Mouse (Mus musculus) intestine, postnatal 0 days (tissue): ENCODE results near the gene Vmn1r198. TPM values are rescaled to one million over a fixed set of nuclear protein-coding genes. Genes with fewer than 3 reads are reported as not detected.
"Not testable (repeated sequence)": the region's sequence is repeated elsewhere in the genome, so short reads cannot be mapped to it uniquely, and the experiment has no call there.

Source experiments
- ATAC-seq: fragments of 200-750 bp; cut with Nextera tagmentation; 2 replicates; pipeline ENCODE4 v1.8.0; 2017; ENCODE audit warnings: mild to moderate bottlenecking, moderate TSS enrichment, moderate library complexity
- H3K27ac ChIP-seq: fragments of 300-500 bp; sonication (generic); 2 replicates; pipeline ENCODE4 v1.5.1; 2014; ENCODE audit warnings: mild to moderate bottlenecking, low read depth, low read length, moderate library complexity
- H3K27me3 ChIP-seq: fragments of 300-500 bp; sonication (generic); replicated peaks from 2 replicates; pipeline ENCODE4 v1.6.1; 2014; ENCODE audit warnings: low read length, mixed read lengths; ENCODE audit not compliant: control insufficient read depth, insufficient read depth
- H3K36me3 ChIP-seq: fragments of 300-500 bp; sonication (generic); 2 replicates; pipeline ENCODE4 v1.6.1; 2014; ENCODE audit warnings: mild to moderate bottlenecking, moderate library complexity; ENCODE audit not compliant: control insufficient read depth, insufficient read depth
- H3K4me1 ChIP-seq: fragments of 300-500 bp; sonication (generic); replicated peaks from 2 replicates; pipeline ENCODE4 v1.6.1; 2014; ENCODE audit warnings: antibody characterized with exemption, low read length, mixed read lengths; ENCODE audit not compliant: control insufficient read depth, insufficient read depth
- H3K4me2 ChIP-seq: fragments of 300-500 bp; sonication (generic); replicated peaks from 2 replicates; pipeline ENCODE4 v1.6.1; 2014; ENCODE audit warnings: low read depth, mild to moderate bottlenecking, moderate library complexity
- H3K4me3 ChIP-seq: fragments of 300-500 bp; sonication (generic); 2 replicates; pipeline ENCODE4 v1.5.1; 2014; ENCODE audit warnings: low read depth, low read length
- H3K9ac ChIP-seq: fragments of 300-500 bp; sonication (generic); 2 replicates; pipeline ENCODE4 v1.6.1; 2014; ENCODE audit warnings: mild to moderate bottlenecking, low read depth, low read length
- H3K9me3 ChIP-seq: fragments of 300-500 bp; sonication (generic); 2 replicates; pipeline ENCODE4 v1.6.1; 2016; ENCODE audit warnings: mixed run types; ENCODE audit not compliant: control insufficient read depth
- CTCF ChIP-seq: sonication (generic); IDR thresholded peaks from 2 replicates; pipeline ENCODE4 v1.5.1; 2016; ENCODE audit warnings: low read depth, mild to moderate bottlenecking, control low read depth, antibody characterized with exemption, moderate library complexity
- WGBS: fragments of 180-500 bp; shearing (Covaris S2); extraction: QIAGEN DNeasy Blood & Tissue Kit; methylation state at CpG from one replicate; pipeline ENCODE4 v1.1.7; 2014; 5-methylcytosine and 5-hydroxymethylcytosine counted together
- polyA plus RNA-seq: library from polyadenylated mRNA; unstranded; fragments of >200 nt; fragmentation: Nextera tagmentation; extraction: Ambion mirVana; gene quantifications from 2 replicates; pipeline ENCODE4 v1.2.1, GENCODE M21; 2015

The Vmn1r198 gene
- polyA plus RNA-seq, 1 experiment from 2014 or later = not detected

DNA sequence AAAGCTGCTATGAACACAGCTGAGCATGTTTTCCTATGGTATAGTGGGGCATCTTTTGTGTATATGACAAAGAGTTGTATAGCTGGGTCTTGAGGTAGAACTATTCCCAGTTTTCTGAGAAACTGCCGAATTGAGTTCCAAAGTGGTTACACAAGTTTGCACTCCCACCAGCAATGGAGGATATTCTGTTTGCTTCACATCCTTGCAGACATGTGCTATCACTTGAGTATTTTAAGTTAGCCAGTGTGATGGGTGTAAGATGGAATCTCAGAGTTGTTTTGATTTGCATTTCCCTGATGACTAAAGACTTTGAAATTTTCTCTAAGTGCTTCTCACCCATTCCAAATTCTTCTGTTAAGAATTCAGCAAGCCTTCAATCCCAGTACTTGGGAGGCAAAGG is 14.6 kb upstream of the Vmn1r198 start:
- ATAC-seq = no peak
- WGBS = 89% methylated on average over 1 of the region's 1 CpGs
- no peak for TF ChIP-seq CTCF
- Histone ChIP-seq H3K4me3 (no peak overlapping the region), H3K9ac (no peak overlapping the region), H3K9me3 (no peaks in the 10 kb centered on the region), H3K27me3 (no peaks in the 10 kb centered on the region), H3K27ac (no peak overlapping the region), H3K36me3 (no peaks in the 10 kb centered on the region), H3K4me2 (no peak overlapping the region), H3K4me1 (no peaks in the 10 kb centered on the region)

GRCm38 (mm10) chr13:22350813-22351212 is 649 bp downstream of the Vmn1r198 start:
- no peaks in the 10 kb centered on the region for H3K36me3 ChIP-seq
- no peaks in the 10 kb centered on the region for H3K27me3 ChIP-seq
- no peak for TF ChIP-seq CTCF
- no peak overlapping the region for H3K4me3 ChIP-seq
- ATAC-seq = peak; percentile 54; the same call in 1 of the 2 replicates
- H3K9ac ChIP-seq = no peak overlapping the region
- 50% methylated on average over 1 of the region's 1 CpGs for WGBS
- no peaks in the 10 kb centered on the region for H3K4me1 ChIP-seq
- no peak overlapping the region for H3K27ac ChIP-seq
- no peak overlapping the region for H3K4me2 ChIP-seq
- no peaks in the 10 kb centered on the region for H3K9me3 ChIP-seq

GRCm38 (mm10) chr13:22379518-22379917 is 29.4 kb downstream of the Vmn1r198 start, which contains the start of gene Vmn1r199:
Vmn1r199 (plus strand) TSS chr13:22379818.
- Histone ChIP-seq H3K4me3 (no peak within 1 kb of the TSS), H3K4me1 (no peaks in the 10 kb centered on the region), H3K4me2 (no peak within 1 kb of the TSS), H3K27me3 (no peaks in the 10 kb centered on the region), H3K36me3 (no peaks in the 10 kb centered on the region), H3K27ac (no peak within 1 kb of the TSS), H3K9ac (no peak within 1 kb of the TSS), H3K9me3 (no peaks in the 10 kb centered on the region)
- WGBS = 79% methylated on average over 2 of the region's 2 CpGs
- no peak for ATAC-seq
- no peak for TF ChIP-seq CTCF

GRCm38 (mm10) chr13:22381128-22381527 is 31.0 kb downstream of the Vmn1r198 start:
- H3K4me2 ChIP-seq, H3K27me3 ChIP-seq, H3K36me3 ChIP-seq, H3K27ac ChIP-seq, H3K4me1 ChIP-seq, H3K9ac ChIP-seq, H3K9me3 ChIP-seq, H3K4me3 ChIP-seq, ATAC-seq: not testable (repeated sequence)
- WGBS = 55% methylated on average over 3 of the region's 3 CpGs

DNA sequence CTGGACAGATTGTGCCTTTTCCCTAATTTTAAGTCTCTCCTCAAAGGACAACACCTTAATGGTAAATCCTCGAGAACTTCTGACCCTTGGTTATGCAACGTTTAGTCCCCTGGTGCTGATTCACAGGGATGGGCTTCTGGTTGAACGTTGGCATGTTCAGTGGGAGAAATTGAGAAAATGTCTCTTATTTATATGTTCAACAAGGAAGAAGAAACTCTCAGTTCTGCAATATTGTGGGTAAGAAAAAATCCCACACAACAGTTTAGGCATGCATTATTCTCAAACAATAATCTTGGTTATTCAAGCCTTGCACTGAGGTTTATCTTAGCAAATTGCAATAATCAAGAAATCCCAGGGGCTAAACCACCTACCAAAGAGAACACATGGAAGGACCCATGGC is 33.2 kb downstream of the Vmn1r198 start:
- Histone ChIP-seq H3K27ac (no peak overlapping the region), H3K4me3 (no peak overlapping the region), H3K4me1 (no peaks in the 10 kb centered on the region), H3K4me2 (no peak overlapping the region), H3K36me3 (no peaks in the 10 kb centered on the region), H3K9me3 (no peaks in the 10 kb centered on the region), H3K27me3 (no peaks in the 10 kb centered on the region), H3K9ac (no peak overlapping the region)
- 81% methylated on average over 3 of the region's 3 CpGs for WGBS
- no peak for TF ChIP-seq CTCF
- no peak for ATAC-seq

DNA sequence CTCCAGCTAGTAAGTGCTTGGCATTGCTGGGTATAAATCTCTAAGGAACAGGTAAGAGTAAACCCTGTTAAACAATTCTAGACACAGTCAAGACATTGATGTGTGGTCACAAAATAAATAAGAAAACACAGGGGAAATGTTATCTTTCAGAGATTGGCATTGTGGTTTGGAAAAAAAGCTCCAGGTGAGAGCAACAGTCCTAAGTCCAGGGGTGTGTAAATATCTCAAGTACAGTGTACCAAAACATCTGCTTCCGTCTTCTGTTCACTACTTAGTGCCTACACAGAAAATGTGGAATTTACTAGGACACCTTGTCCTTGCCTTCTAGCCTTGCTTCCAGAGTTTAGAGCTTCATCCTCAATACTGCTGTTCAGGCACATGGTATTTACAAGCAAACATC is 36.9 kb downstream of the Vmn1r198 start:
- Histone ChIP-seq H3K9me3 (no peaks in the 10 kb centered on the region), H3K4me1 (no peaks in the 10 kb centered on the region), H3K27me3 (no peaks in the 10 kb centered on the region), H3K4me3 (no peak overlapping the region), H3K9ac (no peak overlapping the region), H3K4me2 (no peak overlapping the region), H3K36me3 (no peaks in the 10 kb centered on the region), H3K27ac (no peak overlapping the region)
- TF ChIP-seq CTCF = no peak
- no peak for ATAC-seq
- WGBS = 61% methylated on average over 1 of the region's 1 CpGs

GRCm38 (mm10) chr13:22390073-22390472 is 39.9 kb downstream of the Vmn1r198 start, which contains the start of gene Vmn1r200:
Vmn1r200 (plus strand) TSS chr13:22390373.
- WGBS = 70% methylated on average over 3 of the region's 3 CpGs
- TF ChIP-seq CTCF = no peak
- Histone ChIP-seq H3K9ac (no peak within 1 kb of the TSS), H3K27me3 (no peaks in the 10 kb centered on the region), H3K27ac (no peak within 1 kb of the TSS), H3K4me1 (no peaks in the 10 kb centered on the region), H3K9me3 (no peaks in the 10 kb centered on the region), H3K36me3 (no peaks in the 10 kb centered on the region), H3K4me2 (no peak within 1 kb of the TSS), H3K4me3 (no peak within 1 kb of the TSS)
- no peak for ATAC-seq
